Mouse (Mus musculus): ENCODE data around the gene Rgl1. TPM values are rescaled to one million over a fixed set of nuclear protein-coding genes. Genes with fewer than 3 reads are reported as not detected.

Rgl1 gene
- polyA plus RNA-seq, 2 experiments = 5.4 to 8.6 TPM

DNA sequence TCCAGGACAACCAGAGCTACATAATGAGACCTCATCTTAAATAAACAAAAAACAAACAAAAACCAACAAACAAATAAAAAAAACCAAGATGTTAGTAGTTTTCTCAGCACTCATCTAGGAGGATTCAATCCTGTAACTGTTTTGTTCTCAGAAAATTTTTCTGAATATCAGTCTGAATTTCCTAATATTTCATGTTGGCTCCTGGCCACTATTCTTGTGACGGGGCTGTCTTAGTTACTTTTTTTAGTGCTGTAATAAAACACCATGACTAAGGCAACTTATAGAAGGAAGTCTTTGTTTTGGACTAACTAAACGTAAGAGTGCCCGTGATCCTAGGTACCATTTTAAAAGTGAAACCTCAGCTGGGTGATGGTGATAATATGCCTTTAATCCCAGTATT is 68.8 kb downstream of the Rgl1 start:
- Histone ChIP-seq H3K4me2 (ENCODE audit: low read depth) (no peak overlapping the region), H3K9me3 (ENCODE audit: control insufficient read depth, low read length) (no peaks in the 10 kb centered on the region), H3K4me3 (ENCODE audit: insufficient read depth in 1 of 2, low read depth in 2 of 2, low read length in 2 of 2) (no peak overlapping the region), H3K4me1 (replicated peaks; ENCODE audit: control insufficient read depth in 2 of 2, insufficient read depth in 2 of 2, low read length in 1 of 2) (no peaks in the 10 kb centered on the region), H3K27me3 (ENCODE audit: control insufficient read depth, insufficient read depth, low read length) (no peaks in the 10 kb centered on the region), H3K27ac (no peak overlapping the region), H3K9ac (replicated peaks) (no peak overlapping the region), H3K36me3 (replicated peaks; ENCODE audit: control insufficient read depth, insufficient read depth, low read depth) (no peaks in the 10 kb centered on the region)
- ATAC-seq (ENCODE audit: insufficient read depth) (no peak), DNase-seq (ENCODE audit: low read depth in 3 of 3, low spot score in 3 of 3) (no peak)
- TF ChIP-seq CTCF (IDR thresholded peaks at IDR 0.05; ENCODE audit: low read depth) (no peak), EP300 (IDR thresholded peaks at IDR 0.05; ENCODE audit: low read depth) (no peak)
- WGBS (ENCODE audit: insufficient replicate concordance) = 52% methylated on average over 3 of the region's 3 CpGs

DNA sequence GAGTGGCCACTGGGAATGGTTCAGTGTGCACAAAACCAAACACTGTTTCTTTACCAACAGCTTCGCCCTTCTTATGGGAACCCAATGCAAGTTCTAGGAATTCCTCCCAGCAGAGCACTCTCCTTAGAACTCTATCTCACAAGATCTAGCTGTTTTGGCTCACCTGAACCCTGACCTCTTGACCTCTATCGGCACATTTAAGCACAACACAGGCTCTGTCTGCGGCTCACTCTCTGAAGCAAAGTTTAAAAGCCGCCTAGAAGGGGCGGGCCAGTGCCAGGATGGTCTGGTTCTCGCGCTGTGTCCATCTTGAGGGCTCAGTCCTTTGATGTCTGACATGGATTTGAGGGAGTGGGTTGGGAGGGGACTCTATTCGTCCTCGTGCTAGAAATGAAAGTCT is 70.7 kb downstream of the Rgl1 start:
- Histone ChIP-seq H3K36me3 (replicated peaks; ENCODE audit: control insufficient read depth, insufficient read depth, low read depth) (no peaks in the 10 kb centered on the region), H3K4me1 (replicated peaks; ENCODE audit: control insufficient read depth in 2 of 2, insufficient read depth in 2 of 2, low read length in 1 of 2) (no peaks in the 10 kb centered on the region), H3K9me3 (ENCODE audit: control insufficient read depth, low read length) (no peaks in the 10 kb centered on the region), H3K4me2 (ENCODE audit: low read depth) (no peak overlapping the region), H3K4me3 (ENCODE audit: insufficient read depth in 1 of 2, low read depth in 2 of 2, low read length in 2 of 2) (no peak overlapping the region), H3K27me3 (ENCODE audit: control insufficient read depth, insufficient read depth, low read length) (no peaks in the 10 kb centered on the region), H3K27ac (no peak overlapping the region), H3K9ac (replicated peaks) (no peak overlapping the region)
- ATAC-seq (ENCODE audit: insufficient read depth) (no peak), DNase-seq (ENCODE audit: low read depth in 3 of 3, low spot score in 3 of 3) (no peak)
- 44% methylated on average over 9 of the region's 9 CpGs for WGBS (ENCODE audit: insufficient replicate concordance)
- TF ChIP-seq CTCF (IDR thresholded peaks at IDR 0.05; ENCODE audit: low read depth) (no peak), EP300 (IDR thresholded peaks at IDR 0.05; ENCODE audit: low read depth) (no peak)

DNA sequence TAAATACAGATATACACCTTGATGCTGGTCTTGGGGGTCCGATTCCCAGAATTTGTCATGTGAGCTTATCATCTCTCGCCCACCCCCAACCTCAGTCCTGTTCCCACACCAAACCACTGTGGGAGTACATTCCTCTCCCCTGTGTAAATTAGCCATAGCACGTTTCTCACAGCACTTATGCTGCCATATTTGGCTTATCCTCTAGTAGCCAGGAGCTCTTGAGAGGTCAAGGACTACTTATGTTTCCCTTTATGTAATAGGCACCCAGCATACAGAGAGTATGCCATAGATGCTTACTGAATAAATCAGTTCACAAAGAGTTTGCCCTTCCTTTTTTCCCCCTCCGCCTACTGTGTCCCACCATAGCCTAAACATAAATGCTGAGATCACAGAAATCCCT is 76.2 kb downstream of the Rgl1 start:
- Histone ChIP-seq H3K4me2 (ENCODE audit: low read depth) (no peak overlapping the region), H3K9ac (replicated peaks) (no peak overlapping the region), H3K27me3 (ENCODE audit: control insufficient read depth, insufficient read depth, low read length) (no peaks in the 10 kb centered on the region), H3K4me1 (replicated peaks; ENCODE audit: control insufficient read depth in 2 of 2, insufficient read depth in 2 of 2, low read length in 1 of 2) (peaks cover 0 to 2% of the 10 kb centered on the region in 2 experiments; a peak in 1 of 4 replicates), H3K27ac (no peak overlapping the region), H3K36me3 (replicated peaks; ENCODE audit: control insufficient read depth, insufficient read depth, low read depth) (no peaks in the 10 kb centered on the region), H3K4me3 (ENCODE audit: insufficient read depth in 1 of 2, low read depth in 2 of 2, low read length in 2 of 2) (no peak overlapping the region), H3K9me3 (ENCODE audit: control insufficient read depth, low read length) (no peaks in the 10 kb centered on the region)
- TF ChIP-seq CTCF (IDR thresholded peaks at IDR 0.05; ENCODE audit: low read depth) = no peak
- no peak for TF ChIP-seq EP300 (IDR thresholded peaks at IDR 0.05; ENCODE audit: low read depth)
- WGBS (ENCODE audit: insufficient replicate concordance) = 59% methylated on average over 4 of the region's 4 CpGs
- no peak for DNase-seq (ENCODE audit: low read depth in 3 of 3, low spot score in 3 of 3)
- no peak for ATAC-seq (ENCODE audit: insufficient read depth)

DNA sequence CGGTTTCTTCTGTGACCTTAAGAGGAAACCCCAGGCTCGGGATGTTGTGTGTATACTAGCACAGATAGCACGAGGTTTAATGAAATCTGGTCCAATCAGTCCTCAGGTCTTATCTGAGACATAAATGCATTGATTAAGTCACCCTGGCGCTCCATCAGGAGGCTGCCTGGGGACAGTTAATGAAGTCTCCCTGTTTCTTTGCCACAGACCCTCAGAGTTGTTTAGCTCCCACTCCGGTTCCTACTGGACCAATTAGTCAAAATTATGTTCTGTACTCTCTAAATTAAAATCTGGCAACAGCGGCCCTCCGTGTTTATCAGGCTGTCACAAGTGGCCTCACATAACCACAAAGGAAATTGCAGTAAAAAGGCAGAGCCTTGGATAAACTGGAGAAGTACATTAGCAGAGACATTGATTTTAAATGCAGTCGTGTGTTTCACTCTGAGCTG is 78.4 kb downstream of the Rgl1 start:
- no peak for ATAC-seq (ENCODE audit: insufficient read depth)
- H3K9me3 ChIP-seq (ENCODE audit: control insufficient read depth, low read length) = no peaks in the 10 kb centered on the region
- H3K27ac ChIP-seq = no peak overlapping the region
- H3K4me2 ChIP-seq (ENCODE audit: low read depth) = no peak overlapping the region
- no peaks in the 10 kb centered on the region for H3K36me3 ChIP-seq (replicated peaks; ENCODE audit: control insufficient read depth, insufficient read depth, low read depth)
- no peak for DNase-seq (ENCODE audit: low read depth in 3 of 3, low spot score in 3 of 3)
- no peak overlapping the region for H3K4me3 ChIP-seq (ENCODE audit: insufficient read depth in 1 of 2, low read depth in 2 of 2, low read length in 2 of 2)
- H3K27me3 ChIP-seq (ENCODE audit: control insufficient read depth, insufficient read depth, low read length) = no peaks in the 10 kb centered on the region
- peaks cover 0 to 2% of the 10 kb centered on the region in 2 experiments; a peak in 1 of 4 replicates for H3K4me1 ChIP-seq (replicated peaks; ENCODE audit: control insufficient read depth in 2 of 2, insufficient read depth in 2 of 2, low read length in 1 of 2)
- 9% methylated on average over 8 of the region's 8 CpGs for WGBS (ENCODE audit: insufficient replicate concordance)
- no peak for TF ChIP-seq EP300 (IDR thresholded peaks at IDR 0.05; ENCODE audit: low read depth)
- no peak for TF ChIP-seq CTCF (IDR thresholded peaks at IDR 0.05; ENCODE audit: low read depth)
- no peak overlapping the region for H3K9ac ChIP-seq (replicated peaks)

DNA sequence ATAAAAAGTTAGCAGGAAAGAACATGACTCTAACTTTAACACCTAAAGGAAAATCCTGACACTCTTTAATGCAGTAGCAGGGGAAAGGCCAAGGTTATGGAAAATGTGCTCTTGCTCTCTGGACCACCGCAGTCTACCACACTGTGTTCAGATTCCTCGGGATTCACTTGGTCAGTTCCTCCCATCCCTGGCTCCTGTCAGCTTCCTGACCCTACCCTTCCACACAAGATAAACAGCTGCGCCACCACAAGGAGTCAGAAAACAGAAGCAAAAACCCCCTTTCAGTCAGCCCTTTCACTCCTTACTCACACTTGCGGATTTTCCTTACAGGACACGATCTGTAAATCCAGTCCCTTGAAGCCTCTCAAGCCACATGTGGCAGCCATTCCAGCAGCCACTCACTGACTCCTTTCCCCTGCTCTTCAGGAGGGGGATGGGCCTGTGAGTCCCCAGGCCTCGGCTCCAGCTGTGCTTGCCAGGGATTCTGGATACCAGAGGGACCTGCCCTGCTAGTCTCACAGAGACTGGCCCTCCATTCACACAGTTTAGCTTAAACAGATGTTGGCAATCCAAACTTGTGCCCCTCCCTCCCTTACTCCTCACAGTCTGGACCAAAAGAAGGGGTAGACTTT is 78.9 kb downstream of the Rgl1 start:
- Histone ChIP-seq H3K36me3 (replicated peaks; ENCODE audit: control insufficient read depth, insufficient read depth, low read depth) (no peaks in the 10 kb centered on the region), H3K9me3 (ENCODE audit: control insufficient read depth, low read length) (no peaks in the 10 kb centered on the region), H3K4me1 (replicated peaks; ENCODE audit: control insufficient read depth in 2 of 2, insufficient read depth in 2 of 2, low read length in 1 of 2) (peaks cover 0 to 2% of the 10 kb centered on the region in 2 experiments; a peak in 1 of 4 replicates), H3K27me3 (ENCODE audit: control insufficient read depth, insufficient read depth, low read length) (no peaks in the 10 kb centered on the region), H3K9ac (replicated peaks) (no peak overlapping the region), H3K4me3 (ENCODE audit: insufficient read depth in 1 of 2, low read depth in 2 of 2, low read length in 2 of 2) (no peak overlapping the region), H3K4me2 (ENCODE audit: low read depth) (no peak overlapping the region), H3K27ac (no peak overlapping the region)
- ATAC-seq (ENCODE audit: insufficient read depth) (no peak), DNase-seq (ENCODE audit: low read depth in 3 of 3, low spot score in 3 of 3) (no peak)
- 15% methylated on average over 6 of the region's 6 CpGs for WGBS (ENCODE audit: insufficient replicate concordance)
- TF ChIP-seq EP300 (IDR thresholded peaks at IDR 0.05; ENCODE audit: low read depth) (no peak), CTCF (IDR thresholded peaks at IDR 0.05; ENCODE audit: low read depth) (no peak)
